Mouse (Mus musculus): ENCODE data around the gene Myo18a. TPM values are rescaled to one million over a fixed set of nuclear protein-coding genes. Genes with fewer than 3 reads are reported as not detected.

The Myo18a gene
- polyA plus RNA-seq, 1 experiment from 2014 or later, result 21.1 TPM

GRCm38 (mm10) chr11:77867419-77868083, 104.5 kb downstream of the Myo18a start:
- Histone ChIP-seq H3K27ac (ENCODE audit: low read depth) (no peak overlapping the region), H3K9me3 (ENCODE audit: control insufficient read depth, low read length) (no peaks in the 10 kb centered on the region), H3K36me3 (ENCODE audit: control insufficient read depth, insufficient read depth, low read length) (peaks cover 5% of the 10 kb centered on the region; the same call in 1 of the 2 replicates), H3K27me3 (replicated peaks; ENCODE audit: control insufficient read depth, insufficient read depth, low read length) (0 out of 2 replicates have a peak, but pooled peaks cover 2% of the 10 kb centered on the region), H3K4me2 (ENCODE audit: low read length) (no peak overlapping the region), H3K4me1 (replicated peaks; ENCODE audit: control insufficient read depth, insufficient read depth, low read length) (peaks cover 6% of the 10 kb centered on the region), H3K4me3 (ENCODE audit: low read depth, low read length) (no peak overlapping the region), H3K9ac (ENCODE audit: low read length) (no peak overlapping the region)
- ATAC-seq (replicated peaks; ENCODE audit: low FRiP score, low TSS enrichment, low read depth) (no peak), DNase-seq (ENCODE audit: low spot score) (no peak)
- 32% methylated on average over 10 of the region's 12 CpGs for WGBS

DNA sequence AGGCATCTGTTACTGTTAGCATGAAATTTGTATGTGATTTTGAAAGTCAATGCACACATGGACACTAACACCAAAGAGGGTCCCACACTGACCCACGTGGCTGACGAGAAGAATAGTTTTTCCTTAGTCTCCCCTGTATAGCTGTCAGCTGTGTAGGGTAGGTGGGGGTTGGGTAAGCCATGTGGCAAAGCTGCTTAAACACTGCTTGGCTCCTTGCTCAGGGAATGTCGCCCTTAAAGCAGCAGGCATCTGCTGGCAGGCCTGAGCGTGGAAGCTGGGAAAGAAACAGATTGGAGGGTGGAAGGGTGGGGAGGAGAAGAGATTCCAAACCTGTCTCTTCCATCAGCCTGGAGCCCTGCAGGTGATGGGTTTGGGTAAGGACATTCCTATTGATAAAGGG, 108.4 kb downstream of the Myo18a start:
- DNase-seq (ENCODE audit: low spot score) (no peak), ATAC-seq (replicated peaks; ENCODE audit: low FRiP score, low TSS enrichment, low read depth) (no peak)
- 38% methylated on average over 4 of the region's 4 CpGs for WGBS
- no peaks in the 10 kb centered on the region for H3K36me3 ChIP-seq (ENCODE audit: control insufficient read depth, insufficient read depth, low read length)
- no peak overlapping the region for H3K4me2 ChIP-seq (ENCODE audit: low read length)
- no peak overlapping the region for H3K4me3 ChIP-seq (ENCODE audit: low read depth, low read length)
- H3K9ac ChIP-seq (ENCODE audit: low read length), result no peak overlapping the region
- H3K4me1 ChIP-seq (replicated peaks; ENCODE audit: control insufficient read depth, insufficient read depth, low read length), result peaks cover 12% of the 10 kb centered on the region
- H3K9me3 ChIP-seq (ENCODE audit: control insufficient read depth, low read length), result no peaks in the 10 kb centered on the region
- no peak overlapping the region for H3K27ac ChIP-seq (ENCODE audit: low read depth)
- 0 out of 2 replicates have a peak, but pooled peaks cover 2% of the 10 kb centered on the region for H3K27me3 ChIP-seq (replicated peaks; ENCODE audit: control insufficient read depth, insufficient read depth, low read length)

- peak overlapping the region; percentile 23; the same call in 1 of the 2 replicates for H3K4me2 ChIP-seq (ENCODE audit: low read length)
- DNase-seq (ENCODE audit: low spot score) (no peak), ATAC-seq (replicated peaks; ENCODE audit: low FRiP score, low TSS enrichment, low read depth) (no peak)
- peaks cover 16% of the 10 kb centered on the region for H3K4me1 ChIP-seq (replicated peaks; ENCODE audit: control insufficient read depth, insufficient read depth, low read length)
- 0 out of 2 replicates have a peak, but pooled peaks cover 1% of the 10 kb centered on the region for H3K27me3 ChIP-seq (replicated peaks; ENCODE audit: control insufficient read depth, insufficient read depth, low read length)
- no peaks in the 10 kb centered on the region for H3K9me3 ChIP-seq (ENCODE audit: control insufficient read depth, low read length)
- H3K36me3 ChIP-seq (ENCODE audit: control insufficient read depth, insufficient read depth, low read length), result no peaks in the 10 kb centered on the region
- no peak overlapping the region for H3K27ac ChIP-seq (ENCODE audit: low read depth)
- H3K9ac ChIP-seq (ENCODE audit: low read length), result no peak overlapping the region
- WGBS, result 2% methylated on average over 11 of the region's 11 CpGs
- H3K4me3 ChIP-seq (ENCODE audit: low read depth, low read length), result no peak overlapping the region
Measured at GRCm38 (mm10) chr11:77872236-77872635, 109.2 kb downstream of the Myo18a start.

- Histone ChIP-seq H3K4me2 (ENCODE audit: low read length) (peak overlapping the region; percentile 23; the same call in 1 of the 2 replicates), H3K9me3 (ENCODE audit: control insufficient read depth, low read length) (no peaks in the 10 kb centered on the region), H3K9ac (ENCODE audit: low read length) (no peak overlapping the region), H3K4me3 (ENCODE audit: low read depth, low read length) (no peak overlapping the region), H3K27me3 (replicated peaks; ENCODE audit: control insufficient read depth, insufficient read depth, low read length) (no peaks in the 10 kb centered on the region), H3K36me3 (ENCODE audit: control insufficient read depth, insufficient read depth, low read length) (no peaks in the 10 kb centered on the region), H3K27ac (ENCODE audit: low read depth) (no peak overlapping the region), H3K4me1 (replicated peaks; ENCODE audit: control insufficient read depth, insufficient read depth, low read length) (peaks cover 16% of the 10 kb centered on the region)
- WGBS, result 10% methylated on average over 7 of the region's 7 CpGs
- DNase-seq (ENCODE audit: low spot score) (no peak), ATAC-seq (replicated peaks; ENCODE audit: low FRiP score, low TSS enrichment, low read depth) (no peak)
Measured at GRCm38 (mm10) chr11:77872685-77873084, 109.6 kb downstream of the Myo18a start.

- Histone ChIP-seq H3K27ac (ENCODE audit: low read depth) (no peak overlapping the region), H3K4me2 (ENCODE audit: low read length) (no peak overlapping the region), H3K27me3 (replicated peaks; ENCODE audit: control insufficient read depth, insufficient read depth, low read length) (no peaks in the 10 kb centered on the region), H3K4me1 (replicated peaks; ENCODE audit: control insufficient read depth, insufficient read depth, low read length) (peaks cover 16% of the 10 kb centered on the region), H3K9ac (ENCODE audit: low read length) (no peak overlapping the region), H3K36me3 (ENCODE audit: control insufficient read depth, insufficient read depth, low read length) (no peaks in the 10 kb centered on the region), H3K4me3 (ENCODE audit: low read depth, low read length) (no peak overlapping the region), H3K9me3 (ENCODE audit: control insufficient read depth, low read length) (no peaks in the 10 kb centered on the region)
- WGBS, result 44% methylated on average over 3 of the region's 3 CpGs
- DNase-seq (ENCODE audit: low spot score) (no peak), ATAC-seq (replicated peaks; ENCODE audit: low FRiP score, low TSS enrichment, low read depth) (no peak)
Measured at GRCm38 (mm10) chr11:77873116-77873515, 110.1 kb downstream of the Myo18a start.

- 57% methylated on average over 6 of the region's 6 CpGs for WGBS
- no peak for ATAC-seq (replicated peaks; ENCODE audit: low FRiP score, low TSS enrichment, low read depth)
- H3K4me1 ChIP-seq (replicated peaks; ENCODE audit: control insufficient read depth, insufficient read depth, low read length), result peaks cover 16% of the 10 kb centered on the region
Measured at GRCm38 (mm10) chr11:77874685-77875231, 111.7 kb downstream of the Myo18a start.

DNA sequence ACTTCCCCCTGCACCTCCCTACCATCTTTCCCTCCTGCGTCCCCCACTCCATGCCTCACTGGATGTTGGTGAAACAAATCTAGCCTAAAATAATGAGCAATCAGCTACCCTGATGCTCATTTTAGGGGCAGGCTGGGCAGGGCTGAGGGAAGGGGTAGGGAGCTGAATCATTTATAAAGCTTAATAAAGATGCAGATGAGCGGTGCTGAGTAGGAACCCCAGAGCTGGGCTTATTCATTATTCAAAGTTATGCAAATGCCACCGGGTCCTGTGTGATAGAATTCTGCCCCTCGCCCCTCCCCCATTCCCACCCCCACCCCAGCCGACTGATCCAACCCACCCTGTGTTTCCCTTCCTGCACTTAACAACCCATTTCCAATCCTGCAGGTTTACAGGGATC, 112.2 kb downstream of the Myo18a start:
- peaks cover 16% of the 10 kb centered on the region for H3K4me1 ChIP-seq (replicated peaks; ENCODE audit: control insufficient read depth, insufficient read depth, low read length)
- 71% methylated on average over 5 of the region's 5 CpGs for WGBS
- DNase-seq (ENCODE audit: low spot score) (no peak), ATAC-seq (replicated peaks; ENCODE audit: low FRiP score, low TSS enrichment, low read depth) (no peak)
- no peak overlapping the region for H3K27ac ChIP-seq (ENCODE audit: low read depth)
- no peak overlapping the region for H3K4me3 ChIP-seq (ENCODE audit: low read depth, low read length)
- H3K9ac ChIP-seq (ENCODE audit: low read length), result no peak overlapping the region
- no peak overlapping the region for H3K4me2 ChIP-seq (ENCODE audit: low read length)
- no peaks in the 10 kb centered on the region for H3K36me3 ChIP-seq (ENCODE audit: control insufficient read depth, insufficient read depth, low read length)
- no peaks in the 10 kb centered on the region for H3K27me3 ChIP-seq (replicated peaks; ENCODE audit: control insufficient read depth, insufficient read depth, low read length)
- H3K9me3 ChIP-seq (ENCODE audit: control insufficient read depth, low read length), result no peaks in the 10 kb centered on the region

More at GRCm38 (mm10) chr11:77874685-77875231, 111.7 kb downstream of the Myo18a start:
- Histone ChIP-seq H3K4me2 (ENCODE audit: low read length) (no peak overlapping the region), H3K36me3 (ENCODE audit: control insufficient read depth, insufficient read depth, low read length) (no peaks in the 10 kb centered on the region), H3K4me3 (ENCODE audit: low read depth, low read length) (no peak overlapping the region), H3K27ac (ENCODE audit: low read depth) (no peak overlapping the region), H3K27me3 (replicated peaks; ENCODE audit: control insufficient read depth, insufficient read depth, low read length) (no peaks in the 10 kb centered on the region), H3K9me3 (ENCODE audit: control insufficient read depth, low read length) (no peaks in the 10 kb centered on the region), H3K9ac (ENCODE audit: low read length) (no peak overlapping the region)
- no peak for DNase-seq (ENCODE audit: low spot score)

- DNase-seq (ENCODE audit: low spot score), result no peak
- Histone ChIP-seq H3K27me3 (replicated peaks; ENCODE audit: control insufficient read depth, insufficient read depth, low read length) (no peaks in the 10 kb centered on the region), H3K36me3 (ENCODE audit: control insufficient read depth, insufficient read depth, low read length) (no peaks in the 10 kb centered on the region), H3K4me1 (replicated peaks; ENCODE audit: control insufficient read depth, insufficient read depth, low read length) (peaks cover 16% of the 10 kb centered on the region), H3K4me3 (ENCODE audit: low read depth, low read length) (no peak overlapping the region), H3K9me3 (ENCODE audit: control insufficient read depth, low read length) (no peaks in the 10 kb centered on the region), H3K4me2 (ENCODE audit: low read length) (no peak overlapping the region), H3K27ac (ENCODE audit: low read depth) (0 out of 2 replicates have a peak overlapping the region, but pooled peaks have one; percentile 6), H3K9ac (ENCODE audit: low read length) (no peak overlapping the region)
- no peak for ATAC-seq (replicated peaks; ENCODE audit: low FRiP score, low TSS enrichment, low read depth)
- WGBS, result 50% methylated on average over 26 of the region's 26 CpGs
Measured at GRCm38 (mm10) chr11:77875847-77876759, 113.1 kb downstream of the Myo18a start.

All from intestine, embryonic 14.5 days (tissue).